Mouse (Mus musculus) adrenal gland, postnatal 36 days (tissue): ENCODE data around the gene Grhl1. TPM values are rescaled to one million over a fixed set of nuclear protein-coding genes. Genes with fewer than 3 reads are reported as not detected.

Source experiments
- DNase-seq, 2 experiments: peaks; one replicate each; pipeline ENCODE4 v3.0.0; 2021; ENCODE audit warnings: mixed read lengths in 1 of 2
- total RNA-seq, 2 experiments: library from RNA; stranded (reverse); gene quantifications; 2 replicates each; pipeline ENCODE4 v1.2.3; 2021

Gene Grhl1
- total RNA-seq, 2 experiments from 2014 or later, result 0.56 to 1.1 TPM

DNA sequence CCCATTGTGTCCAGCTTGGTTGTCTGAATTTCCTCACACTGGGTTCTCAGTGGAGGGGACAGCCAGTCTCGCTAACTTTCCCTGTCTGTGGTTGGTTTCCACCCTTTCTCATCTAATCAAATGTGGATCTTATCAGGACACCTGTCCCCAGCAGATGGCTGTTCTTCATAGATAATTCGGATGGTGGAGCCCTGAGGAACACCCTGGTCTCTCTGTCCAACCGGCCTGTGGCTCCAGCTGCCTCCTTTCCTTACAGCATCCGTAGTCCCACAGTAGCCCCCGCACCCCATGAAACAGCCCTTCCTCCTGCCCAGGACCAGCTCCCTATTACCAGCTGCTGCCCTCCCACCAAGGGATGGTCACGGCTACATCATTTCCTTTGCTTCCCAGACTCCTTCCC, 73.8 kb downstream of the Grhl1 start:
- DNase-seq, result no peak

DNA sequence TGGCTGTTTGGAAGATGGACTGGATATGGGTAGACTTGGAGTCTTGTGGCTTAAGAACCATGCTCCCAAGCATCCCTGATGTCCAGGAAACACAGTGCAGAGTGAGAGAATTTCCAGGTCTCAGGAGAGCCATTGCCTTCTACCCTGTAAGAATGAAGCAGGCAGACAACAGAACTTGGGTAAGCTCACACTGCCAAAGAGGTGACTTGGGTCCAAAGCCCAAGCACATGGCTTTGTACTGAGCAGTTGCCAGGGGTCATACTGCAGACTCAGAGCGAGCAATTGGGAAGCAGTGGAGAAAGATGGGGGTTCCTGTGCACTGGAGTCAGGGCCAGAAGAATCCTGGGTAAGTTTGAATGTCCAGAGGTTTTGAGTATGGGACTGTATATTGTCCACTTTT, 76.0 kb downstream of the Grhl1 start:
- no peak for DNase-seq

DNA sequence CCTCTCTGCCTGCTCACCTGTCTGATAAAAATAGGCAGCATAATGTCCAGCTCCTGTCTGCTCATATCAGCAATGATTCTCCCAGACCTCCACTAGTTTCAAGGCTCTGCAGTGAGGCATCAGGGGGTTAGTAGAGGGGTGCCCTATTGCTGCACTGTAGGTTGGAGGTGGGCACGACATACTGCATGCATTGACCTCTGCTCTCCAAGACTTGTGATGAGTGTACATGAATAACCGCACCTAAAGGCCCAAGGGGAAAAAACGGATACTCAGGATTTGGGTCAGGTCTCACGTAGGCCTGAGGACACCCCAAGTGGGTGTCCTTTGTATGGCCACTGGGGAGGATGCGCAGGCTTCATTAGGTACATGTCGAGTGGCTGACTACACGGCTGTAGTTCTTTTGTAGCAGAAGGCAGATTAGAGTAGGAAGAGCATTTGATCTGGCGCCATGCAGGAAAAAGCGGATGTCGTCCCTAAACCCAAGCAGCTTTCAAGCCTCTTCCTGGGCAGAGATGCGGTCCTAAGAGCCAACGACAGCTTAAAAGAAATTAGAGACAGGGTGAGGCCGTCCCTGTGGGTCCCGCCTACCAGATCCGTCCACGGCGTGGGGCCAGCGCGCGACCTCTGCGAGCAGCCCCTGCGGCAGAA, 78.5 kb downstream of the Grhl1 start:
- DNase-seq, result no peak

DNA sequence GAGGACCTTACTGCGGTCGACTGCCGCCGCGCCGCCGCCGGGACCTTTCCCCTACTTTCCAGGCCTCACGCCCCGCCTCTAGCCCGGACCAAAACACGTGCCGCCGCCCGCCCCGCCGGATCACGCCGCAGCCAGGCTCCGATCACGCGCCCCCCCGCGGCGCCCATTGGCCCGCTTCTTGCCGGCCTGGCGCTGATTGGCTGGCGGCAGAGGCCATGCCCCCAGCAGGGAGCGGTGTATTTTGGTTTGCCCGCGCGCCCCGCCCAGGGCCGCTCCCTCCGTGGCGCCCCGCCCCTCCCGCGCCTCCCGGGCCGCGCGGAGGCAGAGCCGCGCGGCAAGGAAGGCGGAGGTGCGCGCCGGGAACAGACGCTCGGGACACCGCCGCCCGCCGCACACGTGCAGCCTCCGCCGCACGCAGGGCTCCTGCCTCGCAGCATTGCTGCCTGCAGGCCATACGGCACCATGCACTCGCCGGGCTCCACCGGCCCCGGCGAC, 79.0 kb downstream of the Grhl1 start, which contains the start of gene Klf11:
TSS of gene Klf11 (plus strand) at position 212 of the 495 bp plus-strand sequence.
- DNase-seq, result peak; percentile 99

DNA sequence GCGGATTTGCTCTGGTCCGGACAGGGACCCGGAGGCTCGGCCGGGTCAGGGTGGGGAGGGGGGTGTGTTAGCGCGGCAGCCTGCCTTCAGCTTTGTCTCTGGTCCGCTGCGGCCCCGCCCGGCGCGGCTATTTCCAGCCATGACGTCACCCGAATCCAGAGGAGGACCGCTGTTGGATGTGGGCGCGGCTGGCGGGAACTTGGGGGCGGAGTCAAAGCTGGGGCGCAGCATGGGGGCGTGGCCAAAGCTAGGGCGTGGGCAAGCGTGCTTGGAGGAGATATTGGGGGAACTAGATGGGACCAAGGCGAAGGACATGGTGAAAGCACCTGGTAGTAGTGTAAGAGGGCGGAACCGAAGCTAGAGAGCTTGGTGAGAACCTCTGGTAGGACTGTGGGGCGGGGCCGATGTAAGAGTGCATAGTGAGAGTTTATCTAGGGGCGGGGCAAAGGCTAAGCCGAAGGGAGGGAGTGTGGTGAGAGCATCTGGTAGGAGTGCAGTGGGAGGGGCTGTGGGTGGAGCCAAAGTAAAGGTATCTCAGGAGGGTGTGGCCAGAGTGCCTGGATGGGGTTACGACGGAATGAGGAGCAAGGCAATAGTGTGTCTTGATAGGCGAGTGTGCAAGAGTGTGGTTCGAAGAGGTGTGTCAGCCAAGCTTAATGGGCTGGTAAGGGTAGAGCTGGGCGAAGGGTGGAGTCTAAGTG, 79.7 kb downstream of the Grhl1 start:
- DNase-seq, result peak; percentile 98 to 99

DNA sequence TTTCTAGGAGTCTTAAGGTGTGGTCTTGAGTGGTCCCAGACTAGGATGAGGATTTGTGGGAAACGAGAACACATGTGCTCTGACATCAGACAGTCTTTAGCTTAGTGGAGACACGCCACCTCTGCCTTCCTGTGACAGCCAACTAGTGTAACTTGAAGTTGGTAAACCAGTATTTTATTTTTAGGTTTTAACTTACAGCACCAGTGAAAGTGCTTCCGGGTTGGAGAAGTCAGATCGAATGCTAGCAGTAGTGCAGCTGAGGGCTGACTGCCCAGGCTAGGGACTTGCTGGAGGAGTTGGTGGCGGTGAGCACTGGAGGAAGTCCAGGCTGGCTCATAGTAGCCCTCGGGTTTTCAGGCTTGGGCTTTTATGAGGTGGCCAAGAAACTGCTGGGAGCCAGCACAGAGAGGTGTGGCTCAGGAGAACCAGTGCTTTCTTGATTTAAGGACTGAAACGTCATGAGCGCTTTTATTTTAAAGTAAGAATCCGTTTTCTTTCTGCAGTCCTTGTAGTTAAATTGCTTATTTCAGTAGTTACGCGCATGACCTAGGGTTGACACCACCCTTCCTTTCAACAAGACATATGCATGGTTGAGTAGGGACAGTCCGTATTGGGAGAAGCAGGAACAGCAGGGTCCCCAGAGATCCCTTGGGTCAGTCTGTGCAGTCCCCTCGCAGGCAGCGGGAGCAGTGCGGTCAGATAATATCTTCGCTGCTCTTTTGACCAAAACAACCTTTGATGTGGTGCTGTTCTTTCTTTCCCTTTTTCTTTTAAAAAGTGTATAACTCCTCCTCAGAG, 82.2 kb downstream of the Grhl1 start:
- DNase-seq, result no peak

DNA sequence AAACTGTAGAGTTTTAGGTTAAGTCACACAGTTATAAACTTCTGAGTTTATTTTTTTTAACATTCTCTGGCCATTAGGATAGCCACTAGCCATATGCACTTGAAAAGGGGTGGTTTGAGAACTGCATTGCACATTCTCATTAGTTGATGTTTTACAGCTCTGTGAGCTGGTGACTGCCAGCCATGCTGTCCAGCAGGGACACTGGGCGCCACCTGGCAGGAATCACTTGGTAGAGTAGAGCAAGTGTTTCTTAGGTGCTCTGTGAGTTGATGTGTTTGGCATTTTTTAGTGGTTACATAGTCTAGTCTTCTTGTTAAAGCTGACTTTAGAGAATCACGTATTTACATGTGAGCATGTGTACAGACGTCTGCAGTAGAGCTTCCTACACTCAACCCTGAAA, 84.4 kb downstream of the Grhl1 start:
- peak in 1 of 2 experiments; percentile 19 for DNase-seq

DNA sequence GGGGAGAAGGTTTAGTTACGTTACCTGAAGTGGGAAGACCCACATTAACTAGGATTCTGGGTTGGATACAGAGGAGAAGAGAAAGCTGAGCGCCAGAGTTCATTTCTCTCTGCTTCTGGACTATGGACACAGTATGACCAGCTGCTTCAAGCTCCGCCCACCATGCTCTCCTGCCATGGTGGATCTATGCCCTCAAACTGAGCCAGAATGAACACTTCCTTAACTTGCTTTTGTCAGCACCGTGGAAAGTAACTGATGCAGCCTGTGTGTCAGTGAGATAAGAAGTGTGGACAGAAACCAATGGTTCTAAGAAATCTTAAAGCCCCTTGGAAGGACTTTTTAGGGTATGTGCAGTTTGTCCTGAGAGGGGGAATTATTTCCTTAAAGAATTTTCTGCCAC, 86.9 kb downstream of the Grhl1 start:
- no peak for DNase-seq

DNA sequence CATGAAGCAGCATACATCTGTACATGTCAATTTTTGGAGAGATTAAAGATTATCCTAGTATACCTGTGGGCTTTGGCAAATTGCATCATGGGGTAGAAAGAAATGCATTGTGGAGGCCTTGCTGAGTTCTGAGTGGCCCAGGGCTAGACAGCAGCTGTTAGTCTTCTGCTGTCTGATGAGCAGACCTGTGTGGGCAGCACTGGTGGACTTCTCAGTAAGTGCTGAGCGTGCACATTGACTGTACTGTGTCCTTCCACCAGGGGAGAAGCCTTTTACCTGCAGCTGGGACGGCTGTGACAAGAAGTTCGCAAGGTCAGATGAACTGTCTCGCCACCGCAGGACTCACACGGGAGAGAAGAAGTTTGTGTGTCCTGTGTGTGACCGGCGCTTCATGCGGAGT, 87.8 kb downstream of the Grhl1 start:
- DNase-seq, result no peak

DNA sequence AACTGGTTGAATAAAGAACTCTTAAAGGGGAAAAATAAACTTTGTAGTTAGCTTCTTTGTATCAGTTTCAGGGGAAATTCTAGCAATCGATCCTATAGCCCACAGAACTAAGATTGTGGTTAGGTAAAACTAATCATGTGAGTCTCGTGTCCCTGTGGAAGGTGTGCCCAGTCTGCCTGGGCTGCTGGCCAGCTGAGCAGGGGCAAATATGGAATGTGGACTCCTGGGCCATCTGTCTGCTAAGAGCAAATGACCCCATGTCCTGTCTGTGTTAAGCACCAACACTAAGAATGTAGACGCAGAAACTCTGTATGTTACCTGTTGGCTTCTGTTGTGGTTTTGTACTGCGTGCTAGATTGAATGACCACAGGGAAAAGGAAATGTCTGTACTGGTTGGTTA, 89.0 kb downstream of the Grhl1 start:
- no peak for DNase-seq

DNA sequence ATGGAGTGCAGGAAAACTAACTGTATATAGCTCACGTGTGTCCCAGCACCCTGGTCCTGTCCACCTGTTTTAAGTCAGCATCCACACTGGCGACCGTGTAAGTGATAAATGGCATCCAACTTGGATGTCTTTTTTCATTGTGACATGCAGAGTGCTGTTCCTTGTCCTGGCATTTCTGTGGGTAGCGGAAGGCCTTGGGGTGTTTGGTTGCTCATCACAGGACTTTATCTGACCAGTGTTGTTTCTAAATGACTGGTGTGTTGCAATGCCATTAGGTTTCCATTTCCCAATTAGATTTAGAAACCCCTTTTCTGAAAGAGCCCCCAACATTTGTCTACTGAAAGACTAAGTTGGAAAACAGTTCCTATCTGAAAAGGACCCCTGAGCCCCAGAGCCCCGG, 90.0 kb downstream of the Grhl1 start:
- peak in 1 of 2 experiments; percentile 38 for DNase-seq

Other genes with a start within 250 kb of the Grhl1 start
- gene Taf1b, start 73.9 kb upstream of the Grhl1 start, total RNA-seq, result 10 to 100 TPM; 12.1 to 17.7 TPM
- gene Klf11, start 79.0 kb downstream of the Grhl1 start, total RNA-seq, result 10 to 100 TPM; 12.8 to 14.2 TPM
- 1 to 10 TPM; 1.7 to 2.6 TPM for gene Cys1, start 109.5 kb downstream of the Grhl1 start, total RNA-seq
- 10 to 100 TPM; 17.3 to 23.5 TPM for gene Rrm2, start 136.0 kb downstream of the Grhl1 start, total RNA-seq